Mouse (Mus musculus): ENCODE data around the gene Apc2. TPM values are rescaled to one million over a fixed set of nuclear protein-coding genes. Genes with fewer than 3 reads are reported as not detected.

The Apc2 gene
- polyA plus RNA-seq, 1 experiment from 2014 or later, result 0.12 TPM

GRCm38 (mm10) chr10:80357336-80357735 lies 61.6 kb downstream of the Apc2 start:
- H3K4me2 ChIP-seq (ENCODE audit: low read depth, low read length), result no peak overlapping the region
- 28% methylated on average over 7 of the region's 7 CpGs for WGBS (ENCODE audit: insufficient replicate concordance)
- H3K27me3 ChIP-seq (ENCODE audit: control insufficient read depth, insufficient read depth, low read depth, low read length), result peaks cover 72% of the 10 kb centered on the region
- no peak overlapping the region for H3K4me3 ChIP-seq (ENCODE audit: low read depth, low read length)
- no peak for ATAC-seq (ENCODE audit: low read depth)
- H3K27ac ChIP-seq (ENCODE audit: low read length), result no peak overlapping the region
- H3K4me1 ChIP-seq (ENCODE audit: control insufficient read depth, low read depth, low read length), result peaks cover 4% of the 10 kb centered on the region; the same call in 1 of the 2 replicates
- no peaks in the 10 kb centered on the region for H3K36me3 ChIP-seq (ENCODE audit: control insufficient read depth, insufficient read depth)
- no peaks in the 10 kb centered on the region for H3K9me3 ChIP-seq (replicated peaks; ENCODE audit: control insufficient read depth, low read length)
- no peak overlapping the region for H3K9ac ChIP-seq (ENCODE audit: low read depth, low read length)

GRCm38 (mm10) chr10:80357994-80358639 lies 62.3 kb downstream of the Apc2 start:
- peak; percentile 24; the same call in 1 of the 2 replicates for ATAC-seq (ENCODE audit: low read depth)
- WGBS (ENCODE audit: insufficient replicate concordance), result 8% methylated on average over 31 of the region's 31 CpGs
- H3K9ac ChIP-seq (ENCODE audit: low read depth, low read length), result no peak overlapping the region
- peak overlapping the region; percentile 20; the same call in 1 of the 2 replicates for H3K4me3 ChIP-seq (ENCODE audit: low read depth, low read length)
- H3K36me3 ChIP-seq (ENCODE audit: control insufficient read depth, insufficient read depth), result no peaks in the 10 kb centered on the region
- H3K9me3 ChIP-seq (replicated peaks; ENCODE audit: control insufficient read depth, low read length), result no peaks in the 10 kb centered on the region
- H3K4me2 ChIP-seq (ENCODE audit: low read depth, low read length), result peak overlapping the region; percentile 3; the same call in 1 of the 2 replicates
- no peak overlapping the region for H3K27ac ChIP-seq (ENCODE audit: low read length)
- H3K4me1 ChIP-seq (ENCODE audit: control insufficient read depth, low read depth, low read length), result peaks cover 4% of the 10 kb centered on the region; the same call in 1 of the 2 replicates
- H3K27me3 ChIP-seq (ENCODE audit: control insufficient read depth, insufficient read depth, low read depth, low read length), result peaks cover 73% of the 10 kb centered on the region

GRCm38 (mm10) chr10:80363734-80364133 lies 68.0 kb downstream of the Apc2 start:
- Histone ChIP-seq H3K4me3 (ENCODE audit: low read depth, low read length) (no peak overlapping the region), H3K27ac (ENCODE audit: low read length) (no peak overlapping the region), H3K9me3 (replicated peaks; ENCODE audit: control insufficient read depth, low read length) (no peaks in the 10 kb centered on the region), H3K9ac (ENCODE audit: low read depth, low read length) (no peak overlapping the region), H3K27me3 (ENCODE audit: control insufficient read depth, insufficient read depth, low read depth, low read length) (peaks cover 41% of the 10 kb centered on the region), H3K36me3 (ENCODE audit: control insufficient read depth, insufficient read depth) (no peaks in the 10 kb centered on the region), H3K4me1 (ENCODE audit: control insufficient read depth, low read depth, low read length) (no peaks in the 10 kb centered on the region), H3K4me2 (ENCODE audit: low read depth, low read length) (no peak overlapping the region)
- 38% methylated on average over 6 of the region's 6 CpGs for WGBS (ENCODE audit: insufficient replicate concordance)
- ATAC-seq (ENCODE audit: low read depth), result no peak

- H3K4me2 ChIP-seq (ENCODE audit: low read depth, low read length), result no peak overlapping the region
- no peaks in the 10 kb centered on the region for H3K9me3 ChIP-seq (replicated peaks; ENCODE audit: control insufficient read depth, low read length)
- no peak overlapping the region for H3K27ac ChIP-seq (ENCODE audit: low read length)
- H3K9ac ChIP-seq (ENCODE audit: low read depth, low read length), result no peak overlapping the region
- no peaks in the 10 kb centered on the region for H3K36me3 ChIP-seq (ENCODE audit: control insufficient read depth, insufficient read depth)
- no peaks in the 10 kb centered on the region for H3K4me1 ChIP-seq (ENCODE audit: control insufficient read depth, low read depth, low read length)
- peaks cover 30% of the 10 kb centered on the region for H3K27me3 ChIP-seq (ENCODE audit: control insufficient read depth, insufficient read depth, low read depth, low read length)
- H3K4me3 ChIP-seq (ENCODE audit: low read depth, low read length), result no peak overlapping the region
- WGBS (ENCODE audit: insufficient replicate concordance), result 52% methylated on average over 6 of the region's 6 CpGs
- ATAC-seq (ENCODE audit: low read depth), result no peak
These were observed 70.0 kb downstream of the Apc2 start for GRCm38 (mm10) chr10:80365736-80366135.

Small RNA genes lying within 50 kb of the gene (microRNA-seq; reads per million reads assigned to microRNA genes)
- 0.98 reads per million for gene Mir6911

Other genes starting within 250 kb of the Apc2 start
- gene Gpx4, start 248.8 kb upstream of the Apc2 start, polyA plus RNA-seq (2015; fragmentation: Nextera tagmentation; extraction: Ambion mirVana), result 553 and 567 TPM in 2 replicates
- gene Sbno2, start 190.4 kb upstream of the Apc2 start, polyA plus RNA-seq (2015; fragmentation: Nextera tagmentation; extraction: Ambion mirVana), result 10.3 and 11.8 TPM in 2 replicates
- gene Stk11, start 180.2 kb upstream of the Apc2 start, polyA plus RNA-seq (2015; fragmentation: Nextera tagmentation; extraction: Ambion mirVana), result 13.2 and 14.4 TPM in 2 replicates
- 288 and 309 TPM in 2 replicates for gene Atp5d, start 157.3 kb upstream of the Apc2 start, polyA plus RNA-seq (2015; fragmentation: Nextera tagmentation; extraction: Ambion mirVana)
- gene Cbarp, start 155.1 kb upstream of the Apc2 start, polyA plus RNA-seq (2015; fragmentation: Nextera tagmentation; extraction: Ambion mirVana), result 0.44 and 0.65 TPM in 2 replicates
- gene Midn, start 147.7 kb upstream of the Apc2 start, polyA plus RNA-seq (2015; fragmentation: Nextera tagmentation; extraction: Ambion mirVana), result 2.3 and 2.6 TPM in 2 replicates
- gene Cirbp, start 130.0 kb upstream of the Apc2 start, polyA plus RNA-seq (2015; fragmentation: Nextera tagmentation; extraction: Ambion mirVana), result 13.8 and 14.2 TPM in 2 replicates
- gene 1600002K03Rik, start 123.0 kb upstream of the Apc2 start, polyA plus RNA-seq (2015; fragmentation: Nextera tagmentation; extraction: Ambion mirVana), result 8.4 and 8.7 TPM in 2 replicates
- gene Efna2, start 116.5 kb upstream of the Apc2 start, polyA plus RNA-seq (2015; fragmentation: Nextera tagmentation; extraction: Ambion mirVana), result 0.47 and 0.53 TPM in 2 replicates
- 14.6 and 14.8 TPM in 2 replicates for gene Mum1, start 69.5 kb upstream of the Apc2 start, polyA plus RNA-seq (2015; fragmentation: Nextera tagmentation; extraction: Ambion mirVana)
- 220 and 223 TPM in 2 replicates for gene Ndufs7, start 46.9 kb upstream of the Apc2 start, polyA plus RNA-seq (2015; fragmentation: Nextera tagmentation; extraction: Ambion mirVana)
- gene Gamt, start 35.0 kb upstream of the Apc2 start, polyA plus RNA-seq (2015; fragmentation: Nextera tagmentation; extraction: Ambion mirVana), result 138 and 166 TPM in 2 replicates
- 21.1 and 21.3 TPM in 2 replicates for gene Dazap1, start 34.5 kb upstream of the Apc2 start, polyA plus RNA-seq (2015; fragmentation: Nextera tagmentation; extraction: Ambion mirVana)
- 460 and 501 TPM in 2 replicates for gene Rps15, start 3.5 kb upstream of the Apc2 start, polyA plus RNA-seq (2015; fragmentation: Nextera tagmentation; extraction: Ambion mirVana)
- gene 2310011J03Rik, start 24.6 kb downstream of the Apc2 start, polyA plus RNA-seq (2015; fragmentation: Nextera tagmentation; extraction: Ambion mirVana), result 27.9 and 29.0 TPM in 2 replicates
- 3.5 and 4.0 TPM in 2 replicates for gene Pcsk4, start 33.5 kb downstream of the Apc2 start, polyA plus RNA-seq (2015; fragmentation: Nextera tagmentation; extraction: Ambion mirVana)
- 83.9 and 102 TPM in 2 replicates for gene Reep6, start 34.0 kb downstream of the Apc2 start, polyA plus RNA-seq (2015; fragmentation: Nextera tagmentation; extraction: Ambion mirVana)
- gene Adamtsl5, start 52.4 kb downstream of the Apc2 start, polyA plus RNA-seq (2015; fragmentation: Nextera tagmentation; extraction: Ambion mirVana), result 2.2 and 3.4 TPM in 2 replicates
- 0.05 and 0.18 TPM in 2 replicates for gene Plk5, start 60.5 kb downstream of the Apc2 start, polyA plus RNA-seq (2015; fragmentation: Nextera tagmentation; extraction: Ambion mirVana)
- 0.32 and 0.60 TPM in 2 replicates for gene Mex3d, start 91.7 kb downstream of the Apc2 start, polyA plus RNA-seq (2015; fragmentation: Nextera tagmentation; extraction: Ambion mirVana)
- 49.2 and 52.7 TPM in 2 replicates for gene Mbd3, start 103.6 kb downstream of the Apc2 start, polyA plus RNA-seq (2015; fragmentation: Nextera tagmentation; extraction: Ambion mirVana)
- gene Uqcr11, start 110.9 kb downstream of the Apc2 start, polyA plus RNA-seq (2015; fragmentation: Nextera tagmentation; extraction: Ambion mirVana), result 509 and 519 TPM in 2 replicates
- gene Tcf3, start 137.7 kb downstream of the Apc2 start, polyA plus RNA-seq (2015; fragmentation: Nextera tagmentation; extraction: Ambion mirVana), result 39.8 and 44.4 TPM in 2 replicates
- gene Onecut3, start 198.9 kb downstream of the Apc2 start, polyA plus RNA-seq (2015; fragmentation: Nextera tagmentation; extraction: Ambion mirVana), result 0.02 TPM in 1 of 2 replicates, not detected in the other
- 0.02 TPM in 1 of 2 replicates, not detected in the other for gene Atp8b3, start 243.1 kb downstream of the Apc2 start, polyA plus RNA-seq (2015; fragmentation: Nextera tagmentation; extraction: Ambion mirVana)